Mouse (Mus musculus) frontal cortex, postnatal 25 days (tissue): Measurements from ENCODE around the gene Cr2.
A peak's percentile ranks its signal among the peaks of the same experiment; 100 is the strongest.
"Not testable (repeated sequence)": the region's sequence is repeated elsewhere in the genome, so short reads cannot be mapped to it uniquely, and the experiment has no call there.

Experiments used
- DNase-seq, 2 experiments: peaks; one replicate each; pipeline ENCODE4 v3.0.0; 2022; ENCODE audit warnings: low spot score in 2 of 2

The Cr2 gene

GRCm38 (mm10) chr1:195175980-195176931 is at the start of gene Cr2:
Cr2 (minus strand) TSS chr1:195176716.
- DNase-seq = peak; percentile 14 to 33

GRCm38 (mm10) chr1:195221781-195222180 is 45.3 kb upstream of the Cr2 start:
- DNase-seq = no peak

DNA sequence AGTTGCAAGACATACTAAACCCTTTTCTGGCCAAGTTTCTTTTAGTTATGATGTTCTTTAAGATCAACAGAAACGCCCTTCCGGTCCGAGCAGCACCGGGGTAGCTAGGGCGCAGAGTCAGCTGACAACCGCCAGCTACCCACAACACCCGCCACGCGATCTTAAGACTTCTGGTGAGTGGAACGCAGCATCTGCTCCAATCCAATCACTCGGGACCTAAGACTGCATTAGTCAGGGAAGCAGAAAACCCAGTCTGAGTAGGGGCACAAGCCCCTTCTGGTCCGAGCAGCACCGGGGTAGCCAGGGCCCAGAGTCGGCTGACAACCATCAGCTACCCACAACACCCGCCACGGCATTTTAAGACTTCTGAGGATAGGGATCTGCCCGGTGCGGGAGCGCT is 36.3 kb upstream of the Cr2 start:
- not testable (repeated sequence) for DNase-seq

GRCm38 (mm10) chr1:195184746-195185145 is 8.2 kb upstream of the Cr2 start:
- DNase-seq = no peak

GRCm38 (mm10) chr1:195164996-195165755 is 11.3 kb downstream of the Cr2 start:
- DNase-seq = no peak

- no peak for DNase-seq
Measured at GRCm38 (mm10) chr1:195132070-195132469, 44.4 kb downstream of the Cr2 start.

GRCm38 (mm10) chr1:195131675-195132015 is 44.9 kb downstream of the Cr2 start:
- no peak for DNase-seq

GRCm38 (mm10) chr1:195130953-195131674 is 45.4 kb downstream of the Cr2 start, which contains the start of gene Cr1l:
Cr1l (minus strand) TSS chr1:195131586.
- peak; percentile 66 to 82 for DNase-seq

- DNase-seq = no peak
Measured at GRCm38 (mm10) chr1:195130479-195130878, 46.0 kb downstream of the Cr2 start.

DNA sequence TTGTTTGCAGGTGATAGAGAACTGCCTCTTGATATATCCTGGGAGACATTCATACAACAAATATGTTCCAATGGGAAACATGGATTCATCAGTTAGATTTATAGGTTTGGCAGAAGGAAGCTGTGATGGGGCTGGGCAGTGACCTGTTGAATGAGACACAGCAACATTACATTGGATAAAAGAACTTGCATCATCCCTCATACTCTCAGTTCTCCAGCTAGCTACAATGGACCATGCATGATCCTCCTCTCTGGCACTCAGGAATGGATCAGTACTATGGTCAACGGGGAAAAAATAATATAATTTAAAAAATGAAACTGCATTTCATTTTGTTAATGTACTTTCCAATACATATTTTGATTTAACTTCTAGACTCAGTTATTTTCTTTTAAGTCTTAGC is 46.6 kb downstream of the Cr2 start:
- no peak for DNase-seq

DNA sequence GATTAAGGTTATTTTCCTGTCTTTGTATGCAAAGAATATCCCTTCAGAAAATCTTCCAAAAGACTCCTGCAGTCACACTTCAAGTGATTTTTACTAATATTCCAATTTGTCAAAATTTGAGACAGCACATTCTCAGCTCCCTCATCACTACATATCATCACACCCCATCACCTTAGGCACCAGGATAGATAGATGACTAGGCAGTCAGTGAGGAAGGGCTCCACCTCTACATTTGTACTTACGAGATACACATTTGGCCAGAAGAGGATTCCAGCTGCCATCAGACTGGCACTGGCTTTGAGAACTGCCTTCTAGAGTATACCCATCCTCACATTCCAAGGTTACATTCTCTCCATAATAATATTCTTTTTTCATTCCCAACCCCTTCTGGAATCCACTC is 62.1 kb downstream of the Cr2 start:
- no peak for DNase-seq

DNA sequence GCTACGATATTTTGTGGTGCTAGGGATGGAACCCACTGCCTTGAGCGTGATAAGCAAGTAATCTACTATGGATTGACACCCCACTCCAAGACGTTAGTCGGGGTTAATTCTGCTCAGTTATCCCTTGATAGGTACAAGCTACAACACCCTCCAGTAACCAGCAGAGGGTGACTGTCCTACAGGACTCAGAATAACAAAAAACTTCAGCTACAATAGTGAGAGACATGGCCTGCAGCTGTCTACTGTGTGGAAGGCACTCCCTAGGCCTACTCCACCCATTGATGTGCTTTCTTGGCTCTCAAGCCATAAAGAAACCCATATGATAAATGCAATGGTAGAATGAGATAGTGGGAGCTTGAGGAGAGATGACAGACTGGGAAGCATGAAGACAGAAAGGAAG is 62.9 kb downstream of the Cr2 start:
- no peak for DNase-seq

GRCm38 (mm10) chr1:195100693-195101092 is 75.8 kb downstream of the Cr2 start:
- DNase-seq = no peak

DNA sequence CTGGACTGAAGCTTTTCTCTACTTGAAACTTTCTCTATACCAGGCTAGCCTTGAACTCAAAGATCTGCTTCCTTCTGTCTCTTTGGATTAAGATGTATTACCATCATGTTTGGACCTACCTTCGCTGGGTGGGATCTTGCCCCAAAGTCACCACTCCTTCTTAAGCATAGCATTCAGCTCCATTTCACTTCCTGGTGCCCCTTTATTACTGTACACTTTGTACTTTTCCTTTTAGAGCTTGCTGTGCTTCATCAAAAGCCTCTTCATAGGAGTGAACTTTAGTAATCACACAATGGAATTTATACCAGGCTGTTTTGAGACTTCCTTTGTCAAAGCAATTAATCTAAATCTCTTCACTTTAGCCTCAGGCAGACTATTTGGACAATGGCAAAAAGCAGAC is 78.5 kb downstream of the Cr2 start:
- DNase-seq = no peak

- no peak for DNase-seq
Measured at GRCm38 (mm10) chr1:195092220-195092720, 84.2 kb downstream of the Cr2 start, which contains the start of gene Cd46. Cd46 (minus strand) TSS chr1:195092249.

GRCm38 (mm10) chr1:195091699-195092219 is 84.8 kb downstream of the Cr2 start:
- no peak for DNase-seq
